Mouse (Mus musculus) embryonic facial prominence, embryonic 14.5 days (tissue): ENCODE measurements around the gene Fbxl7. TPM values are rescaled to one million over a fixed set of nuclear protein-coding genes. Genes with fewer than 3 reads are reported as not detected.

Experiments
- ATAC-seq: fragments of 200-750 bp; cut with Nextera tagmentation; 2 replicates; pipeline ENCODE4 v1.8.0; 2017; ENCODE audit warnings: low read depth, moderate number of reproducible peaks, moderate TSS enrichment
- DNase-seq: peaks from one replicate; pipeline ENCODE4 v3.0.0-alpha.2; 2015; ENCODE audit warnings: low spot score
- H3K27ac ChIP-seq: fragments of 300-500 bp; sonication (generic); replicated peaks from 2 replicates; pipeline ENCODE4 v1.5.1; 2014; ENCODE audit warnings: low read depth, mild to moderate bottlenecking, low read length, moderate library complexity
- H3K27me3 ChIP-seq: fragments of 300-500 bp; sonication (generic); replicated peaks from 2 replicates; pipeline ENCODE4 v1.6.1; 2014; ENCODE audit warnings: low read length; ENCODE audit not compliant: control insufficient read depth, insufficient read depth
- H3K36me3 ChIP-seq: fragments of 300-500 bp; sonication (generic); 2 replicates; pipeline ENCODE4 v1.6.1; 2014; ENCODE audit warnings: low read length, mixed read lengths; ENCODE audit not compliant: control insufficient read depth, insufficient read depth
- H3K4me1 ChIP-seq: fragments of 300-500 bp; sonication (generic); 2 replicates; pipeline ENCODE4 v1.6.1; 2014; ENCODE audit warnings: antibody characterized with exemption, low read length; ENCODE audit not compliant: control insufficient read depth, insufficient read depth
- H3K4me2 ChIP-seq: fragments of 300-500 bp; sonication (generic); 2 replicates; pipeline ENCODE4 v1.6.1; 2014; ENCODE audit warnings: low read depth, mild to moderate bottlenecking, low read length, moderate library complexity, mixed read lengths
- H3K4me3 ChIP-seq: fragments of 300-500 bp; sonication (generic); 2 replicates; pipeline ENCODE4 v1.5.1; 2014; ENCODE audit warnings: low read depth, mild to moderate bottlenecking, low read length
- H3K9ac ChIP-seq: fragments of 300-500 bp; sonication (generic); 2 replicates; pipeline ENCODE4 v1.6.1; 2014; ENCODE audit warnings: low read depth, mild to moderate bottlenecking, low read length, moderate library complexity, mixed read lengths
- H3K9me3 ChIP-seq: fragments of 300-500 bp; sonication (generic); 2 replicates; pipeline ENCODE4 v1.6.1; 2016; ENCODE audit warnings: low read length; ENCODE audit not compliant: control insufficient read depth
- WGBS: fragments of 180-500 bp; shearing (Covaris S2); extraction: QIAGEN DNeasy Blood & Tissue Kit; methylation state at CpG from one replicate; pipeline ENCODE4 v1.1.7; 2014; 5-methylcytosine and 5-hydroxymethylcytosine counted together
- polyA plus RNA-seq: library from polyadenylated mRNA; unstranded; fragments of >200 nt; fragmentation: Nextera tagmentation; extraction: Ambion mirVana; gene quantifications from 2 replicates; pipeline ENCODE4 v1.2.1, GENCODE M21; 2014

The Fbxl7 gene
- polyA plus RNA-seq, 1 experiment from 2014 or later, result 24.5 TPM

DNA sequence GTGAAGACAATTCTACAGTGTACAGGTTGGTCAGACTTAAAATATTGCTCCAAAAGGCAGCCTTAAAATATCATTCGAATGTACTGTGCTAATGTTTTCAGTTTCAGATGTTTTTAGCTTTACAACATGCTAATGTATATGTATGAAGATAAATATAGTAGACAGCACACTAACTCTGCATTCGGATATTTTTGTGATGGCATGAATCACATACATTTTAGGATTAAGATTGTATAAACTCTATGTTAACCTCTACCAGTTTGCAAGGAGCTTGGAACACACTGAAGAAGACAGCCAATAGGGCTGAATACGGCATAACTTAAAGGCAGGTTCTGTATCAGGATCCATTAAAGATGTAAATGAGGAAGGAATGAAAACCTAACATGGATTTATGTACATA lies 299.1 kb downstream of the Fbxl7 start:
- ATAC-seq (no peak), DNase-seq (no peak)
- Histone ChIP-seq H3K9ac (no peak overlapping the region), H3K9me3 (no peaks in the 10 kb centered on the region), H3K4me3 (no peak overlapping the region), H3K4me1 (peaks cover 8% of the 10 kb centered on the region; the same call in 1 of the 2 replicates), H3K27me3 (no peaks in the 10 kb centered on the region), H3K27ac (no peak overlapping the region), H3K4me2 (no peak overlapping the region), H3K36me3 (no peaks in the 10 kb centered on the region)
- 85% methylated on average over 3 of the region's 3 CpGs for WGBS

GRCm38 (mm10) chr15:26579947-26580709 lies 315.3 kb downstream of the Fbxl7 start:
- H3K4me1 ChIP-seq, result no peaks in the 10 kb centered on the region
- H3K9ac ChIP-seq, result no peak overlapping the region
- H3K27me3 ChIP-seq, result no peaks in the 10 kb centered on the region
- ATAC-seq, result no peak
- H3K4me2 ChIP-seq, result no peak overlapping the region
- DNase-seq, result no peak
- H3K27ac ChIP-seq, result no peak overlapping the region
- H3K9me3 ChIP-seq, result no peaks in the 10 kb centered on the region
- H3K36me3 ChIP-seq, result no peaks in the 10 kb centered on the region
- H3K4me3 ChIP-seq, result no peak overlapping the region
- 79% methylated on average over 8 of the region's 8 CpGs for WGBS

GRCm38 (mm10) chr15:26578500-26578899 lies 316.9 kb downstream of the Fbxl7 start:
- H3K27me3 ChIP-seq, result no peaks in the 10 kb centered on the region
- H3K4me1 ChIP-seq, result no peaks in the 10 kb centered on the region
- no peak overlapping the region for H3K27ac ChIP-seq
- H3K9me3 ChIP-seq, result no peaks in the 10 kb centered on the region
- no peak overlapping the region for H3K9ac ChIP-seq
- no peak overlapping the region for H3K4me2 ChIP-seq
- no peak for ATAC-seq
- WGBS, result 97% methylated on average over 1 of the region's 1 CpGs
- no peaks in the 10 kb centered on the region for H3K36me3 ChIP-seq
- no peak overlapping the region for H3K4me3 ChIP-seq
- DNase-seq, result no peak

DNA sequence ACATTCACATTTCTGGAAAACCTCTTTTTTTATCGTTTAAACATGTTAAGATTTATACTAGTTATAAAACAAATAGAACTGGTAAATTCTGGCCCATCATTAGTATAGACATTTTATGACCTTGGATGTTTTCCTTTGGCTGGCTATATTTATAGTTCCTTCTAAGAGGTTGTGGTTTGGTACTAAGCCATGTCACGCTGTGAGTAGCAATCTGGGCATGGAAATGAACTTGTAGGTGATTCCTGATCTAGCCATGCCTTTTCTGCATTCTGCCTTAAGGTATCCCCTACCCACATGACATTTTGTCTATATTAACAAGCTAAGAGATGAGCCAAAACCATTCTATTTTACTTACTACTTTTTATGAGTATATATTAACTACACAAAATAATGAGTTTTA lies 329.3 kb downstream of the Fbxl7 start:
- 77% methylated on average over 2 of the region's 2 CpGs for WGBS
- Histone ChIP-seq H3K4me2 (no peak overlapping the region), H3K9me3 (no peaks in the 10 kb centered on the region), H3K4me1 (no peaks in the 10 kb centered on the region), H3K4me3 (no peak overlapping the region), H3K27me3 (no peaks in the 10 kb centered on the region), H3K27ac (no peak overlapping the region), H3K36me3 (no peaks in the 10 kb centered on the region), H3K9ac (no peak overlapping the region)
- DNase-seq (no peak), ATAC-seq (no peak)

GRCm38 (mm10) chr15:26553620-26554019 lies 341.8 kb downstream of the Fbxl7 start:
- Histone ChIP-seq H3K4me3 (no peak overlapping the region), H3K27me3 (no peaks in the 10 kb centered on the region), H3K9me3 (no peaks in the 10 kb centered on the region), H3K27ac (no peak overlapping the region), H3K4me1 (no peaks in the 10 kb centered on the region), H3K9ac (no peak overlapping the region), H3K36me3 (peaks cover 14% of the 10 kb centered on the region), H3K4me2 (no peak overlapping the region)
- WGBS, result 60% methylated on average over 10 of the region's 10 CpGs
- ATAC-seq (no peak), DNase-seq (no peak)

DNA sequence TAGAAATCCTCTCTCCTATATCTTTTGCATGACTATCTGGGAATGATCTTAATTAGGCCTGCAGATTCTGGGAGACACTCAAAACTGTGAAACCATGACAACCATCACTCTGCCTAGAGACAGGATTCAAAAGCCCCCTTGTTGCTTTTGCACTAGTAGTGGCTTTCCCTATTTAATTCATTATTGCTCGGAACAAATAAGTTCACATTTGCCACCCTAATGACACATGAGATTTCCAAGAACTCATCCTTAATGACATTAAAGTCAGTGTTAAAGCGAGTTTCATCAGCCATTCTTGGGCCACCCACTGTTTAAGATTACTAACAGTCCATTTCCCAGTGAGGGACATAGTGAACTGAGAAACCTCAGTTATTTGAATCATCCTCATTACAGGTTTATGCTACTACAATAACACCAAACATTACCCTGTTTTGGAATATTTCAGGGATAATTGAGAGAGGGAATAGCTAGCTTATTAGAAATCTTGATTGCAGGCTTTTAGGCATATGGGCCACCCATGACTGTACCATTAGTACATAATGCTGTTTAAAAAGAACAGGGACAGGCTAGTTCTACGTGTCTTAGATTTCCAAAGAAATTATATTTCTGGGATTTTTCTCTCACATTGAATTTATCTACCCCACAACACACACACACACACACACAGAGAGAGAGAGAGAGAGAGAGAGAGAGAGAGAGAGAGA lies 361.2 kb downstream of the Fbxl7 start:
- Histone ChIP-seq H3K4me3 (no peak overlapping the region), H3K4me2 (no peak overlapping the region), H3K27ac (no peak overlapping the region), H3K9ac (no peak overlapping the region), H3K36me3 (no peaks in the 10 kb centered on the region), H3K9me3 (no peaks in the 10 kb centered on the region), H3K4me1 (no peaks in the 10 kb centered on the region), H3K27me3 (no peaks in the 10 kb centered on the region)
- 59% methylated on average over 3 of the region's 3 CpGs for WGBS
- DNase-seq, result no peak
- no peak for ATAC-seq

DNA sequence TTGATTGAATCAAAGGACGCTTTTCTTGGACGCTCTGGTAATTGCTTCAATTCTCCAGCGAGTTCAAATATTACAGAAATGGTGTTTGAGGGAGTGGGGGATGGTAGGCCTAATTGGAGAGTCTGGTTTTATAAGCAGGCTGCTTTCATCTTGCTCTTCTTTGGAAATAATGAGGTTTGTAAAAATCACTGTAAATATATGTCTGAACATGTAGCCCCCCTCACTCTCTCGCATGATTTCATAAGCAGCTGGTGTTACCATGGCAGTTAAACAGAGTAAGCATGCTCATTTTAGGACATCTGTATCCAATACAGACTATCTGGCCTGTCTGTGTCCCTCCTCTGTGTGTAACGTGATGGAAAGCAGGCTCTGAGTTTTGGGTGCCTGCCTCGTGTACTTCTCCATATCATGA lies 376.2 kb downstream of the Fbxl7 start:
- Histone ChIP-seq H3K4me3 (no peak overlapping the region), H3K9me3 (no peaks in the 10 kb centered on the region), H3K27me3 (no peaks in the 10 kb centered on the region), H3K4me2 (no peak overlapping the region), H3K27ac (peak overlapping the region; percentile 54; the same call in 1 of the 2 replicates), H3K4me1 (no peaks in the 10 kb centered on the region; the same call in 1 of the 2 replicates), H3K36me3 (no peaks in the 10 kb centered on the region), H3K9ac (no peak overlapping the region)
- DNase-seq, result peak; percentile 90
- ATAC-seq, result peak; percentile 95
- 27% methylated on average over 6 of the region's 6 CpGs for WGBS

GRCm38 (mm10) chr15:26501024-26501423 lies 394.4 kb downstream of the Fbxl7 start:
- no peak for ATAC-seq
- Histone ChIP-seq H3K4me2 (no peak overlapping the region), H3K27me3 (no peaks in the 10 kb centered on the region), H3K27ac (no peak overlapping the region), H3K36me3 (no peaks in the 10 kb centered on the region), H3K4me3 (no peak overlapping the region), H3K9ac (no peak overlapping the region), H3K9me3 (no peaks in the 10 kb centered on the region), H3K4me1 (no peaks in the 10 kb centered on the region)
- 54% methylated on average over 4 of the region's 4 CpGs for WGBS
- no peak for DNase-seq
